Mouse (Mus musculus) olfactory bulb, adult 2 months (tissue): ENCODE results near the gene Lhfpl4. TPM values are rescaled to one million over a fixed set of nuclear protein-coding genes. Genes with fewer than 3 reads are reported as not detected.
A peak's percentile ranks its signal among the peaks of the same experiment; 100 is the strongest.

Source experiments
- H3K27ac ChIP-seq: fragments of 200-500 bp; 2 replicates; pipeline ENCODE4 v1.5.1; 2012; ENCODE audit warnings: low read depth, low read length; ENCODE audit not compliant: insufficient read depth
- H3K4me1 ChIP-seq: fragments of 200-500 bp; 2 replicates; pipeline ENCODE4 v1.6.1; 2012; ENCODE audit warnings: low read length; ENCODE audit not compliant: control insufficient read depth, insufficient read depth
- H3K4me3 ChIP-seq: fragments of 200-500 bp; 2 replicates; pipeline ENCODE4 v1.5.1; 2012; ENCODE audit warnings: mild to moderate bottlenecking, low read depth, low read length, moderate library complexity; ENCODE audit not compliant: insufficient read depth
- CTCF ChIP-seq: fragments of 200-500 bp; IDR thresholded peaks from 2 replicates; pipeline ENCODE4 v1.5.1; 2012; ENCODE audit warnings: low read depth, mild to moderate bottlenecking, low read length, moderate library complexity; ENCODE audit not compliant: insufficient read depth
- POLR2A ChIP-seq: fragments of 200-500 bp; IDR thresholded peaks from 2 replicates; pipeline ENCODE4 v1.6.1; 2012; ENCODE audit warnings: mild to moderate bottlenecking, low read depth, low read length, moderate library complexity; ENCODE audit not compliant: insufficient read depth
- WGBS: fragments of 180-500 bp; shearing (Covaris S2); methylation state at CpG from one replicate; pipeline ENCODE4 v1.1.7; 2018; 5-methylcytosine and 5-hydroxymethylcytosine counted together
- polyA plus RNA-seq: library from polyadenylated mRNA; stranded (reverse); fragments of >200 nt; gene quantifications from 2 replicates; pipeline ENCODE4 v1.2.4, GENCODE M21; 2012; ENCODE audit warnings: low replicate concordance; ENCODE audit not compliant: missing spikeins, insufficient read depth, insufficient read length

The Lhfpl4 gene
- polyA plus RNA-seq, 1 experiment: not detected

GRCm38 (mm10) chr6:113154886-113155285 lies 40.3 kb downstream of the Lhfpl4 start:
- H3K27ac ChIP-seq: no peak overlapping the region
- WGBS: 79% methylated on average over 6 of the region's 6 CpGs
- TF ChIP-seq POLR2A (no peak), CTCF (no peak)
- no peaks in the 10 kb centered on the region for H3K4me1 ChIP-seq
- H3K4me3 ChIP-seq: no peak overlapping the region

GRCm38 (mm10) chr6:113154071-113154470 lies 41.1 kb downstream of the Lhfpl4 start:
- TF ChIP-seq POLR2A (no peak), CTCF (no peak)
- H3K4me1 ChIP-seq: no peaks in the 10 kb centered on the region
- no peak overlapping the region for H3K4me3 ChIP-seq
- no peak overlapping the region for H3K27ac ChIP-seq
- 95% methylated on average over 8 of the region's 8 CpGs for WGBS

- Histone ChIP-seq H3K27ac (no peak overlapping the region), H3K4me1 (no peaks in the 10 kb centered on the region), H3K4me3 (no peak overlapping the region)
- 87% methylated on average over 4 of the region's 4 CpGs for WGBS
- TF ChIP-seq CTCF (no peak), POLR2A (no peak)
Measured at GRCm38 (mm10) chr6:113145249-113145648, 49.9 kb downstream of the Lhfpl4 start.

- no peak overlapping the region for H3K4me3 ChIP-seq
- 88% methylated on average over 1 of the region's 1 CpGs for WGBS
- no peak for TF ChIP-seq POLR2A
- no peak for TF ChIP-seq CTCF
- no peaks in the 10 kb centered on the region for H3K4me1 ChIP-seq
- H3K27ac ChIP-seq: 0 out of 2 replicates have a peak overlapping the region, but pooled peaks have one; percentile 21
Measured at GRCm38 (mm10) chr6:113144764-113145163, 50.4 kb downstream of the Lhfpl4 start.

GRCm38 (mm10) chr6:113141389-113142094 lies 53.6 kb downstream of the Lhfpl4 start:
- 45% methylated on average over 1 of the region's 1 CpGs for whole genome bisulfite sequencing
- Histone ChIP-seq H3K4me1 (no peaks in the 10 kb centered on the region), H3K27ac (no peak overlapping the region), H3K4me3 (no peak overlapping the region)
- TF ChIP-seq CTCF (no peak), POLR2A (no peak)

- 59% methylated on average over 2 of the region's 2 CpGs for WGBS
- no peak for TF ChIP-seq POLR2A
- TF ChIP-seq CTCF: no peak
- Histone ChIP-seq H3K4me1 (no peaks in the 10 kb centered on the region), H3K4me3 (no peak overlapping the region), H3K27ac (no peak overlapping the region)
Measured at GRCm38 (mm10) chr6:113133360-113133759, 61.8 kb downstream of the Lhfpl4 start.

GRCm38 (mm10) chr6:113120806-113121205 lies 74.4 kb downstream of the Lhfpl4 start:
- no peak overlapping the region for H3K27ac ChIP-seq
- no peaks in the 10 kb centered on the region for H3K4me1 ChIP-seq
- 92% methylated on average over 10 of the region's 10 CpGs for WGBS
- H3K4me3 ChIP-seq: no peak overlapping the region
- TF ChIP-seq POLR2A: no peak

Other genes with a start within 250 kb of the Lhfpl4 start
- 68.5 and 77.3 TPM in 2 replicates for gene Srgap3, start 248.1 kb downstream of the Lhfpl4 start, polyA plus RNA-seq
- gene Thumpd3, start 149.2 kb downstream of the Lhfpl4 start, polyA plus RNA-seq: not detected in 2 replicates
- 290 and 314 TPM in 2 replicates for gene Setd5, start 118.0 kb downstream of the Lhfpl4 start, polyA plus RNA-seq
- gene Mtmr14, start 42.5 kb upstream of the Lhfpl4 start, polyA plus RNA-seq: not detected in 2 replicates
- gene Cpne9, start 86.9 kb upstream of the Lhfpl4 start, polyA plus RNA-seq: not detected in 2 replicates
- gene Brpf1, start 111.8 kb upstream of the Lhfpl4 start, polyA plus RNA-seq: not detected in 2 replicates
- not detected in 2 replicates for gene Ogg1, start 131.6 kb upstream of the Lhfpl4 start, polyA plus RNA-seq
- gene Camk1, start 148.6 kb upstream of the Lhfpl4 start, polyA plus RNA-seq: not detected in 2 replicates
- gene Tada3, start 182.5 kb upstream of the Lhfpl4 start, polyA plus RNA-seq: not detected in 2 replicates
- gene Arpc4, start 182.7 kb upstream of the Lhfpl4 start, polyA plus RNA-seq: not detected in 2 replicates
- gene Ttll3, start 193.9 kb upstream of the Lhfpl4 start, polyA plus RNA-seq: not detected in 2 replicates
- not detected in 2 replicates for gene Rpusd3, start 224.0 kb upstream of the Lhfpl4 start, polyA plus RNA-seq
- not detected in 2 replicates for gene Cidec, start 240.4 kb upstream of the Lhfpl4 start, polyA plus RNA-seq
- not detected in 2 replicates for gene Jagn1, start 247.2 kb upstream of the Lhfpl4 start, polyA plus RNA-seq